8 mouse cellular contexts compared by ENCODE assay signal in genomic region chr4:133056069-133056890, GRCm38 (mm10). TPM values are rescaled to one million over a fixed set of nuclear protein-coding genes. Genes with fewer than 3 reads are reported as not detected.
DNase-seq lines count a peak whose midpoint lies in the region; ATAC-seq and TF ChIP-seq lines count a peak whose summit lies in the region.

No protein-coding gene starts in this region.

- TF ChIP-seq CTCF in Patski (IDR thresholded peaks at IDR 0.05) = no peak

- peak; percentile 46 for ATAC-seq in Patski
- ATAC-seq in forebrain, embryonic 15.5 days (replicated peaks) = peak; percentile 76; the same call in 1 of the 2 replicates

- peaks cover 10% of the 10 kb centered on the region for H3K36me3 ChIP-seq in forebrain, embryonic 15.5 days

- no peak overlapping the region for H3K4me3 ChIP-seq in forebrain, embryonic 15.5 days

- peaks cover 22% of the 10 kb centered on the region for H3K4me1 ChIP-seq in forebrain, embryonic 15.5 days

- in situ Hi-C loops in Patski (cut with MboI; ENCODE audit: low pct_unique_long_range_greater_than_20kb) = loop anchor here (5.0 kb wide), 1 partner anchor 44 kb away; the partner anchor contains the start of gene Ahdc1

- H3K4me2 ChIP-seq in forebrain, embryonic 15.5 days (replicated peaks) = no peak overlapping the region

- no peak overlapping the region for H3K9ac ChIP-seq in forebrain, embryonic 15.5 days (replicated peaks)

- no peaks in the 10 kb centered on the region for H3K9me3 ChIP-seq in forebrain, embryonic 15.5 days

- CTCF ChIA-PET in Patski (lab: Charles Lee) = interaction anchor here (0.7 to 2.0 kb wide), 3 partner anchors 10 to 43 kb away, joined by 3 to 6 read pairs (median 5); no protein-coding TSS in a partner anchor

- intact Hi-C loops in heart, postnatal 36 days (cut with DNase I) = loop anchor here (1.0 to 5.0 kb wide), 5 partner anchors 36 to 241 kb away; partner anchors contain the start of genes Ahdc1 and Wasf2

- 5% methylated on average over 15 of the region's 15 CpGs for WGBS in forebrain, embryonic 15.5 days

- peak; percentile 56 for DNase-seq in Patski (ENCODE audit: low read depth, low spot score)
- DNase-seq in cerebellum, adult 18-20 months = peak; percentile 73 to 84
- peak; percentile 86 to 88 for DNase-seq in heart, postnatal 36 days
- DNase-seq in layer of hippocampus, adult 9-10 months (ENCODE audit: low spot score) = peak; percentile 59
- DNase-seq in lung, postnatal 36 days = peak; percentile 93
- DNase-seq in retina, embryonic 14.5 days (ENCODE audit: low spot score) = peak; percentile 86
- DNase-seq in yolk sac, embryonic 10.5 days (ENCODE audit: low spot score) = peak; percentile 96

- H3K27me3 ChIP-seq in Patski = no peaks in the 10 kb centered on the region
- H3K27me3 ChIP-seq in forebrain, embryonic 15.5 days = no peaks in the 10 kb centered on the region

- H3K27ac ChIP-seq in forebrain, embryonic 15.5 days (replicated peaks) = peak overlapping the region; percentile 24; the same call in 1 of the 2 replicates

- POLR2A ChIA-PET in Patski (lab: Charles Lee) = interaction anchor here (0.7 to 3.6 kb wide), 5 partner anchors 11 to 43 kb away, joined by 3 to 30 read pairs (median 4); partner anchors contain the start of gene Ahdc1

RNA-seq across cellular contexts. Expression of gene Ahdc1, which starts 45.2 kb away (rescaled TPM):
- polyA plus RNA-seq in Patski (2021) = 25.6 TPM
- 14.2 and 17.0 TPM in 2 replicates for polyA plus RNA-seq in forebrain, embryonic 15.5 days (2015; fragmentation: Nextera tagmentation; extraction: Ambion mirVana)
- 10 to 100 TPM; 41.9 to 50.8 TPM for total RNA-seq in heart, postnatal 36 days (2021)
